In the genomic region with DNA sequence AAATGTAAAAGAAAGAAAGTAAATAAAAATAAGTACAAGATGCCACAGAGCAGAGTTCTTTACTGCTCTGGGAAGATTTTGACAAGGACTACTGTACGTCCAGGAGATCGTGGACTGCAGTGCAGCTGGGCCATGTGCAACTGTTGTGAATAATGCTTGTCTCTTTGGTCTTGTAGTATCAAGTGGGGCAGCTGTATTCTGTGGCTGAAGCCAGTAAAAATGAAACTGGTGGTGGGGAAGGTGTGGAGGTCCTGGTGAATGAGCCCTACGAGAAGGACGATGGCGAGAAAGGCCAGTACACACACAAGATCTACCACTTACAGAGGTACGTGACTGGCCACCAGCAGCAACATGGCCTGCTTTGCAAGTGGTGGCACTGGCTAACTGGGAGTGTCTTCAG, we compare ENCODE assay signal across 20 mouse cellular contexts. TPM values are rescaled to one million over a fixed set of nuclear protein-coding genes. Genes with fewer than 3 reads are reported as not detected.
DNase-seq lines count a peak whose midpoint lies in the region; ATAC-seq and TF ChIP-seq lines count a peak whose summit lies in the region.
"Had no signal": no experiment of that assay in that cellular context is flagged by ENCODE, and none has a peak within 500 bp of the region (broad histone marks: within the 10 kb centered on the region; RNA-seq: fewer than 3 reads in every experiment).

No protein-coding gene starts in this region.

- WGBS in heart, postnatal 0 days: 86% methylated on average over 6 of the region's 6 CpGs
- WGBS in heart, embryonic 11.5 days (ENCODE audit: insufficient replicate concordance): 92% methylated on average over 6 of the region's 6 CpGs
- WGBS in lung, embryonic 14.5 days: 84% methylated on average over 6 of the region's 6 CpGs
- WGBS in stomach, embryonic 16.5 days: 82% methylated on average over 6 of the region's 6 CpGs

- H3K4me3 ChIP-seq in heart, postnatal 0 days (ENCODE audit: low read depth, low read length): no peak overlapping the region
- no peak overlapping the region for H3K4me3 ChIP-seq in heart, embryonic 11.5 days (ENCODE audit: low read depth, low read length)
- H3K4me3 ChIP-seq in lung, embryonic 14.5 days (ENCODE audit: low read depth, low read length): no peak overlapping the region
- H3K4me3 ChIP-seq in stomach, embryonic 16.5 days (replicated peaks; ENCODE audit: low read length): no peak overlapping the region
- H3K4me3 ChIP-seq: embryonic facial prominence, embryonic 15.5 days; hindbrain, embryonic 15.5 days; limb, embryonic 15.5 days; midbrain, embryonic 15.5 days; myocyte; neural tube, embryonic 15.5 days had no signal

- no peak overlapping the region for H3K4me2 ChIP-seq in heart, postnatal 0 days (ENCODE audit: low read depth, low read length)
- no peak overlapping the region for H3K4me2 ChIP-seq in heart, embryonic 11.5 days
- no peak overlapping the region for H3K4me2 ChIP-seq in lung, embryonic 14.5 days
- H3K4me2 ChIP-seq in stomach, embryonic 16.5 days (ENCODE audit: low read depth, low read length): no peak overlapping the region
- H3K4me2 ChIP-seq: embryonic facial prominence, embryonic 15.5 days; hindbrain, embryonic 15.5 days; limb, embryonic 15.5 days; midbrain, embryonic 15.5 days; neural tube, embryonic 15.5 days had no signal

- H3K27ac ChIP-seq in heart, postnatal 0 days (ENCODE audit: low read depth): 0 out of 2 replicates have a peak overlapping the region, but pooled peaks have one; percentile 14
- no peak overlapping the region for H3K27ac ChIP-seq in heart, embryonic 11.5 days (ENCODE audit: low read depth, low read length)
- H3K27ac ChIP-seq in lung, embryonic 14.5 days (ENCODE audit: low read depth): peak overlapping the region; percentile 47; the same call in 1 of the 2 replicates
- peak overlapping the region; percentile 69 for H3K27ac ChIP-seq in stomach, embryonic 16.5 days (ENCODE audit: low read length)
- H3K27ac ChIP-seq: embryonic facial prominence, embryonic 15.5 days; hindbrain, embryonic 15.5 days; limb, embryonic 15.5 days; midbrain, embryonic 15.5 days; neural tube, embryonic 15.5 days had no signal

- peaks cover 74% of the 10 kb centered on the region for H3K36me3 ChIP-seq in heart, postnatal 0 days (replicated peaks; ENCODE audit: control insufficient read depth, insufficient read depth, low read length)
- peaks cover 15% of the 10 kb centered on the region for H3K36me3 ChIP-seq in heart, embryonic 11.5 days (ENCODE audit: control insufficient read depth, insufficient read depth, low read length)
- peaks cover 77% of the 10 kb centered on the region for H3K36me3 ChIP-seq in lung, embryonic 14.5 days (ENCODE audit: insufficient read depth)
- peaks cover 17% of the 10 kb centered on the region for H3K36me3 ChIP-seq in stomach, embryonic 16.5 days (ENCODE audit: control insufficient read depth, insufficient read depth, low read length)

- no peak for TF ChIP-seq CTCF in heart, postnatal 0 days (IDR thresholded peaks at IDR 0.05; ENCODE audit: low read depth)
- no peak for TF ChIP-seq CTCF in lung, embryonic 14.5 days (IDR thresholded peaks at IDR 0.05; ENCODE audit: low read depth)

- H3K4me1 ChIP-seq in heart, postnatal 0 days (ENCODE audit: control insufficient read depth, insufficient read depth): peaks cover 11% of the 10 kb centered on the region
- H3K4me1 ChIP-seq in heart, embryonic 11.5 days (ENCODE audit: control insufficient read depth, insufficient read depth, low read length): 0 out of 2 replicates have a peak, but pooled peaks cover 8% of the 10 kb centered on the region
- H3K4me1 ChIP-seq in lung, embryonic 14.5 days (ENCODE audit: insufficient read depth): no peaks in the 10 kb centered on the region
- H3K4me1 ChIP-seq in stomach, embryonic 16.5 days (ENCODE audit: control insufficient read depth, insufficient read depth, low read length): peaks cover 10% of the 10 kb centered on the region
- H3K4me1 ChIP-seq: hindbrain, embryonic 15.5 days; limb, embryonic 15.5 days; midbrain, embryonic 15.5 days had no signal

- ATAC-seq in heart, postnatal 0 days (ENCODE audit: insufficient read depth, low read depth): no peak
- ATAC-seq in heart, embryonic 11.5 days (replicated peaks; ENCODE audit: insufficient number of reproducible peaks, low FRiP score, low TSS enrichment): no peak
- ATAC-seq in lung, embryonic 14.5 days (ENCODE audit: insufficient read depth): no peak
- no peak for ATAC-seq in stomach, embryonic 16.5 days (ENCODE audit: insufficient read depth, low FRiP score)
- ATAC-seq in cerebellum, adult (ENCODE audit: insufficient number of reproducible peaks, low FRiP score, low TSS enrichment): no peak
- ATAC-seq: intestine, embryonic 16.5 days; liver, postnatal 0 days; midbrain, embryonic 15.5 days; Patski had no signal

- no peak for TF ChIP-seq EP300 in heart, postnatal 0 days (IDR thresholded peaks at IDR 0.05; ENCODE audit: low read depth)

- DNase-seq in heart, postnatal 0 days (ENCODE audit: low spot score): no peak
- no peak for DNase-seq in lung, embryonic 14.5 days
- DNase-seq in lung, postnatal 14 days: no peak
- DNase-seq in natural killer cell, adult 2 months (ENCODE audit: low spot score in 2 of 2): peak; percentile 24 to 54
- DNase-seq: adrenal gland, postnatal 10 days; cerebellum, postnatal 10 days; heart, postnatal 14 days; kidney, postnatal 25 days; liver, postnatal 0 days had no signal

- H3K9me3 ChIP-seq in heart, postnatal 0 days (replicated peaks; ENCODE audit: control insufficient read depth, low read length): no peaks in the 10 kb centered on the region
- no peaks in the 10 kb centered on the region for H3K9me3 ChIP-seq in heart, embryonic 11.5 days (replicated peaks; ENCODE audit: control insufficient read depth, low read length)
- no peaks in the 10 kb centered on the region for H3K9me3 ChIP-seq in lung, embryonic 14.5 days (ENCODE audit: low read depth, low read length)
- no peaks in the 10 kb centered on the region for H3K9me3 ChIP-seq in stomach, embryonic 16.5 days (replicated peaks; ENCODE audit: control insufficient read depth, low read length)
- H3K9me3 ChIP-seq: embryonic facial prominence, embryonic 15.5 days; hindbrain, embryonic 15.5 days; limb, embryonic 15.5 days; midbrain, embryonic 15.5 days; neural tube, embryonic 15.5 days had no signal

- H3K9ac ChIP-seq in heart, postnatal 0 days (replicated peaks; ENCODE audit: low read depth, low read length): no peak overlapping the region
- no peak overlapping the region for H3K9ac ChIP-seq in heart, embryonic 11.5 days (ENCODE audit: low read depth, low read length)
- H3K9ac ChIP-seq in lung, embryonic 14.5 days: no peak overlapping the region
- no peak overlapping the region for H3K9ac ChIP-seq in stomach, embryonic 16.5 days (ENCODE audit: low read length)
- H3K9ac ChIP-seq: embryonic facial prominence, embryonic 15.5 days; hindbrain, embryonic 15.5 days; limb, embryonic 15.5 days; liver, postnatal 0 days; midbrain, embryonic 15.5 days; neural tube, embryonic 15.5 days had no signal

- no peaks in the 10 kb centered on the region for H3K27me3 ChIP-seq in heart, postnatal 0 days (ENCODE audit: control insufficient read depth, insufficient read depth, low read length)
- no peaks in the 10 kb centered on the region for H3K27me3 ChIP-seq in heart, embryonic 11.5 days (ENCODE audit: control insufficient read depth, insufficient read depth, low read length)
- no peaks in the 10 kb centered on the region for H3K27me3 ChIP-seq in lung, embryonic 14.5 days (ENCODE audit: insufficient read depth, low read length)
- H3K27me3 ChIP-seq in stomach, embryonic 16.5 days (ENCODE audit: control insufficient read depth, insufficient read depth, low read length): no peaks in the 10 kb centered on the region
- H3K27me3 ChIP-seq: embryonic facial prominence, embryonic 15.5 days; hindbrain, embryonic 15.5 days; limb, embryonic 15.5 days; midbrain, embryonic 15.5 days; neural tube, embryonic 15.5 days; Patski had no signal

RNA-seq across cellular contexts. Expression of gene Pitpna, which starts 10.1 kb away (rescaled TPM):
- 58.4 and 59.6 TPM in 2 replicates for total RNA-seq in heart, postnatal 0 days (2014; rRNA removed; ENCODE audit: low replicate concordance)
- polyA plus RNA-seq in heart, postnatal 0 days (2015; fragmentation: Nextera tagmentation; extraction: Ambion mirVana): 74.0 and 76.8 TPM in 2 replicates
- polyA plus RNA-seq in heart, embryonic 11.5 days (2014; fragmentation: Nextera tagmentation; extraction: Ambion mirVana): 57.1 and 59.7 TPM in 2 replicates
- 84.7 and 89.6 TPM in 2 replicates for polyA plus RNA-seq in lung, embryonic 14.5 days (2014; fragmentation: Nextera tagmentation; extraction: Ambion mirVana)
- polyA plus RNA-seq in stomach, embryonic 16.5 days (2015; fragmentation: Nextera tagmentation; extraction: Ambion mirVana): 59.1 and 63.1 TPM in 2 replicates

RNA-seq across cellular contexts. Expression of gene Inpp5k, which starts 32.8 kb away (rescaled TPM):
- 55.9 and 64.6 TPM in 2 replicates for total RNA-seq in heart, postnatal 0 days (2014; rRNA removed; ENCODE audit: low replicate concordance)
- polyA plus RNA-seq in heart, postnatal 0 days (2015; fragmentation: Nextera tagmentation; extraction: Ambion mirVana): 28.7 and 29.2 TPM in 2 replicates
- 19.7 and 21.0 TPM in 2 replicates for polyA plus RNA-seq in heart, embryonic 11.5 days (2014; fragmentation: Nextera tagmentation; extraction: Ambion mirVana)
- 23.1 and 24.9 TPM in 2 replicates for polyA plus RNA-seq in lung, embryonic 14.5 days (2014; fragmentation: Nextera tagmentation; extraction: Ambion mirVana)
- polyA plus RNA-seq in stomach, embryonic 16.5 days (2015; fragmentation: Nextera tagmentation; extraction: Ambion mirVana): 20.6 and 24.2 TPM in 2 replicates

RNA-seq across cellular contexts. Expression of gene Myo1c, which starts 52.3 kb away (rescaled TPM):
- 127 and 143 TPM in 2 replicates for total RNA-seq in heart, postnatal 0 days (2014; rRNA removed; ENCODE audit: low replicate concordance)
- 40.4 and 45.2 TPM in 2 replicates for polyA plus RNA-seq in heart, postnatal 0 days (2015; fragmentation: Nextera tagmentation; extraction: Ambion mirVana)
- polyA plus RNA-seq in heart, embryonic 11.5 days (2014; fragmentation: Nextera tagmentation; extraction: Ambion mirVana): 33.0 and 54.5 TPM in 2 replicates
- 52.3 and 56.5 TPM in 2 replicates for polyA plus RNA-seq in lung, embryonic 14.5 days (2014; fragmentation: Nextera tagmentation; extraction: Ambion mirVana)
- polyA plus RNA-seq in stomach, embryonic 16.5 days (2015; fragmentation: Nextera tagmentation; extraction: Ambion mirVana): 70.5 and 74.3 TPM in 2 replicates

Comparison
In these comparisons a context has a peak if more than half of its experiments do, and no peak if none do; other contexts are left out.
1. DNase-seq: peak in natural killer cell, adult 2 months (2 of 2); none in heart, postnatal 0 days (single experiment), lung, embryonic 14.5 days (single experiment) and lung, postnatal 14 days (single experiment).